Mouse (Mus musculus): ENCODE measurements around the gene Ehd2.

- TF ChIP-seq CTCF (IDR thresholded peaks at IDR 0.05; ENCODE audit: low read depth) (peak; percentile 88), EP300 (IDR thresholded peaks at IDR 0.05; ENCODE audit: low read depth) (no peak)
These were observed 8.5 kb upstream of the Ehd2 start for GRCm38 (mm10) chr7:15975904-15976303.
